Mouse (Mus musculus) testis, adult 2 months (tissue): Measurements from ENCODE around the gene Tusc2.

Source experiments
- CTCF ChIP-seq: fragments of 200-500 bp; IDR thresholded peaks from 2 replicates; pipeline ENCODE4 v1.5.1; 2012; ENCODE audit warnings: low read depth, mild to moderate bottlenecking, inconsistent platforms, low read length, moderate library complexity; ENCODE audit not compliant: control insufficient read depth, insufficient read depth, insufficient replicate concordance
- POLR2A ChIP-seq: fragments of 200-500 bp; IDR thresholded peaks from 2 replicates; pipeline ENCODE4 v1.6.1; 2012; ENCODE audit warnings: low read depth, mild to moderate bottlenecking, inconsistent platforms, low read length, moderate library complexity; ENCODE audit not compliant: control insufficient read depth

DNA sequence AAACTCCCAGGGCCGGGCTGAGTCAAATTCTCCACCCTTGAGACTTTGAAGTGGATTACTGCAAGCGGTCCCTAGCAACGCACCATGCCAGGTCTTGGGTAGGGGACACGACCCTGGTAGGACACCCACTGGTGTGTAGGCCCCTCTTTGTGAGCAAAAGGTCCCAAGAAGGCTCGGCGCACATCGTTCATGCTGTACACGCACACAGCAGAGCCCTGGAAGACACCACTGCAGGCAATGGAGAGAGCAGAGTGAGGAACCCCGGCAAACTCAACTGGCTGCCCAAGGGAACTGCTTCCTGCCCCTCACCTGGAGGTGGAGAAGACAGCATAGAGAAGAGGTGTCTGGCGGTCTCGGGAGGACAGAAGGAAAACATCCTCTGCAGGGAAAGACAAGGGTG, 38.2 kb downstream of the Tusc2 start:
- TF ChIP-seq POLR2A (no peak), CTCF (no peak)
